Mouse (Mus musculus) stomach, embryonic 16.5 days (tissue): ENCODE measurements around the gene Gm13694. TPM values are rescaled to one million over a fixed set of nuclear protein-coding genes. Genes with fewer than 3 reads are reported as not detected.
A peak's percentile ranks its signal among the peaks of the same experiment; 100 is the strongest.
"Not testable (repeated sequence)": the region's sequence is repeated elsewhere in the genome, so short reads cannot be mapped to it uniquely, and the experiment has no call there.

Experiments used
- ATAC-seq: fragments of 200-750 bp; cut with Nextera tagmentation; 2 replicates; pipeline ENCODE4 v1.8.0; 2017; ENCODE audit warnings: moderate number of reproducible peaks, moderate TSS enrichment; ENCODE audit not compliant: insufficient read depth, low FRiP score
- H3K27ac ChIP-seq: fragments of 300-500 bp; sonication (generic); 2 replicates; pipeline ENCODE4 v1.5.1; 2014; ENCODE audit warnings: low read length
- H3K27me3 ChIP-seq: fragments of 300-500 bp; sonication (generic); 2 replicates; pipeline ENCODE4 v1.6.1; 2014; ENCODE audit warnings: low read length, control low read depth, mixed read lengths; ENCODE audit not compliant: control insufficient read depth, insufficient read depth
- H3K36me3 ChIP-seq: fragments of 300-500 bp; sonication (generic); 2 replicates; pipeline ENCODE4 v1.6.1; 2014; ENCODE audit warnings: low read length; ENCODE audit not compliant: control insufficient read depth, insufficient read depth
- H3K4me1 ChIP-seq: fragments of 300-500 bp; sonication (generic); 2 replicates; pipeline ENCODE4 v1.6.1; 2014; ENCODE audit warnings: low read length, control low read depth, mixed read lengths; ENCODE audit not compliant: control insufficient read depth, insufficient read depth
- H3K4me2 ChIP-seq: fragments of 300-500 bp; sonication (generic); 2 replicates; pipeline ENCODE4 v1.6.1; 2014; ENCODE audit warnings: low read depth, low read length, mixed read lengths
- H3K4me3 ChIP-seq: fragments of 300-500 bp; sonication (generic); replicated peaks from 2 replicates; pipeline ENCODE4 v1.5.1; 2014; ENCODE audit warnings: mild to moderate bottlenecking, low read length
- H3K9ac ChIP-seq: fragments of 300-500 bp; sonication (generic); 2 replicates; pipeline ENCODE4 v1.6.1; 2014; ENCODE audit warnings: low read length
- H3K9me3 ChIP-seq: fragments of 300-500 bp; sonication (generic); replicated peaks from 2 replicates; pipeline ENCODE4 v1.6.1; 2016; ENCODE audit warnings: low read length, control low read depth; ENCODE audit not compliant: control insufficient read depth
- WGBS: fragments of 180-500 bp; shearing (Covaris S2); extraction: QIAGEN DNeasy Blood & Tissue Kit; methylation state at CpG from one replicate; pipeline ENCODE4 v1.1.7; 2014; 5-methylcytosine and 5-hydroxymethylcytosine counted together
- polyA plus RNA-seq: library from polyadenylated mRNA; unstranded; fragments of >200 nt; fragmentation: Nextera tagmentation; extraction: Ambion mirVana; gene quantifications from 2 replicates; pipeline ENCODE4 v1.2.1, GENCODE M21; 2015

The Gm13694 gene
- not detected in 2 replicates for polyA plus RNA-seq

GRCm38 (mm10) chr2:83978633-83979032, at the start of gene Gm13694:
Gm13694 (plus strand) TSS chr2:83978933.
- WGBS = no CpG with 5 or more reads among the region's 6 CpGs
- H3K9me3 ChIP-seq, H3K9ac ChIP-seq, ATAC-seq, H3K4me1 ChIP-seq, H3K4me2 ChIP-seq, H3K4me3 ChIP-seq, H3K27me3 ChIP-seq, H3K36me3 ChIP-seq, H3K27ac ChIP-seq: not testable (repeated sequence)

DNA sequence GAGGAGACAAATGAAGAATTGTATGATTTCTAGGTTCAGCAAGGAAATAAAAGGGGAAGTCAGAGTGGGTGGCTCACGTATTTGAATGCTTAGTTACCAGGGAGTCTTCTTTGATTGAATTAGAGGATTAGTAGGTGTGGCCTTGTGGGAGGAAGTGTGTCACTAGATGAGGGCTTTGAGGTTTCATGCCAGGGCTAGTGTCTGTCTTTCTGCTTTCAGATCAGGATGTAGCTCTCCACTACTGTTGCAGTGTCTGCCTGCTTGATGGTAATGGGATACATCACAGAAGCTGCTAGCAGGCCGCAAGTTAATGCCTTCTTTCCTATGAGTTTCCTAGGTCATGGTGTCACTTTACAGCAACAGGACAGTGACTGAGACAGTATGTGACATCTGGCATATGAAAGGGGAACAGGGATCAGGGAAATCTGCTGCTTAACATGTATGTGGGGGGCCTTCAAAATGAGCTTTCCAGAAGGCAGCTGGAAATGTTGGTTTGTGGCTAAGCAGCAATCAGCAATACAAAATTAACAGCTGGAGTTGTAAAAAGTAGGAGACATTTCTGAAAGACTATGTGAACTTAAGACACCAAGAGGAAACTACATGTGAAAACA, 49.1 kb upstream of the Gm13694 start:
- Histone ChIP-seq H3K4me1 (no peaks in the 10 kb centered on the region), H3K9ac (no peak overlapping the region), H3K36me3 (no peaks in the 10 kb centered on the region), H3K27ac (no peak overlapping the region), H3K9me3 (no peaks in the 10 kb centered on the region), H3K27me3 (no peaks in the 10 kb centered on the region), H3K4me3 (no peak overlapping the region), H3K4me2 (no peak overlapping the region)
- no peak for ATAC-seq
- WGBS = 55% methylated on average over 2 of the region's 2 CpGs

GRCm38 (mm10) chr2:83940931-83941361, 37.8 kb upstream of the Gm13694 start, which contains the start of gene Zswim2:
Zswim2 (minus strand) TSS chr2:83941228.
- no peaks in the 10 kb centered on the region for H3K4me1 ChIP-seq
- no peaks in the 10 kb centered on the region for H3K27me3 ChIP-seq
- no peak within 1 kb of the TSS for H3K9ac ChIP-seq
- peak within 1 kb of the TSS; percentile 40 for H3K4me2 ChIP-seq
- H3K27ac ChIP-seq = no peak within 1 kb of the TSS
- ATAC-seq = peak; percentile 64
- 2% methylated on average over 20 of the region's 20 CpGs for WGBS
- H3K36me3 ChIP-seq = no peaks in the 10 kb centered on the region
- peak within 1 kb of the TSS; percentile 25 for H3K4me3 ChIP-seq
- no peaks in the 10 kb centered on the region for H3K9me3 ChIP-seq

GRCm38 (mm10) chr2:83941378-83941777, 37.4 kb upstream of the Gm13694 start:
- H3K27me3 ChIP-seq = no peaks in the 10 kb centered on the region
- 28% methylated on average over 3 of the region's 3 CpGs for whole genome bisulfite sequencing
- no peaks in the 10 kb centered on the region for H3K4me1 ChIP-seq
- H3K9ac ChIP-seq = no peak overlapping the region
- no peaks in the 10 kb centered on the region for H3K36me3 ChIP-seq
- ATAC-seq = no peak
- H3K27ac ChIP-seq = no peak overlapping the region
- peak overlapping the region; percentile 25 for H3K4me3 ChIP-seq
- peak overlapping the region; percentile 40 for H3K4me2 ChIP-seq
- H3K9me3 ChIP-seq = no peaks in the 10 kb centered on the region

GRCm38 (mm10) chr2:83941792-83942191, 36.9 kb upstream of the Gm13694 start:
- H3K4me1 ChIP-seq = no peaks in the 10 kb centered on the region
- no peaks in the 10 kb centered on the region for H3K9me3 ChIP-seq
- no peaks in the 10 kb centered on the region for H3K27me3 ChIP-seq
- no peak overlapping the region for H3K4me2 ChIP-seq
- 55% methylated on average over 4 of the region's 4 CpGs for WGBS
- no peak for ATAC-seq
- no peak overlapping the region for H3K4me3 ChIP-seq
- H3K36me3 ChIP-seq = no peaks in the 10 kb centered on the region
- H3K27ac ChIP-seq = no peak overlapping the region
- H3K9ac ChIP-seq = no peak overlapping the region

- not testable (repeated sequence) for H3K27me3 ChIP-seq, H3K27ac ChIP-seq
Measured at GRCm38 (mm10) chr2:83955393-83955792, 23.3 kb upstream of the Gm13694 start, which contains the start of gene Gm13698. Gm13698 (plus strand) TSS chr2:83955693.

GRCm38 (mm10) chr2:83961203-83961602, 17.5 kb upstream of the Gm13694 start, which contains the start of gene Gm13693:
Gm13693 (plus strand) TSS chr2:83961503.
- H3K9me3 ChIP-seq, H3K9ac ChIP-seq, ATAC-seq, H3K27ac ChIP-seq, H3K4me2 ChIP-seq, H3K4me1 ChIP-seq, H3K27me3 ChIP-seq, H3K36me3 ChIP-seq, H3K4me3 ChIP-seq: not testable (repeated sequence)
- no CpG with 5 or more reads among the region's 6 CpGs for WGBS

More at GRCm38 (mm10) chr2:83955393-83955792, 23.3 kb upstream of the Gm13694 start, which contains the start of gene Gm13698:
- not testable (repeated sequence) for H3K4me3 ChIP-seq, H3K4me2 ChIP-seq, H3K4me1 ChIP-seq, H3K9ac ChIP-seq, ATAC-seq, H3K36me3 ChIP-seq, H3K9me3 ChIP-seq
- no CpG with 5 or more reads among the region's 6 CpGs for WGBS

GRCm38 (mm10) chr2:83967013-83967412, 11.7 kb upstream of the Gm13694 start, which contains the start of gene Gm13695:
Gm13695 (plus strand) TSS chr2:83967313.
- H3K36me3 ChIP-seq, H3K4me3 ChIP-seq, H3K27me3 ChIP-seq, H3K4me1 ChIP-seq, H3K4me2 ChIP-seq, H3K9me3 ChIP-seq, ATAC-seq, H3K9ac ChIP-seq, H3K27ac ChIP-seq: not testable (repeated sequence)
- no CpG with 5 or more reads among the region's 6 CpGs for WGBS

DNA sequence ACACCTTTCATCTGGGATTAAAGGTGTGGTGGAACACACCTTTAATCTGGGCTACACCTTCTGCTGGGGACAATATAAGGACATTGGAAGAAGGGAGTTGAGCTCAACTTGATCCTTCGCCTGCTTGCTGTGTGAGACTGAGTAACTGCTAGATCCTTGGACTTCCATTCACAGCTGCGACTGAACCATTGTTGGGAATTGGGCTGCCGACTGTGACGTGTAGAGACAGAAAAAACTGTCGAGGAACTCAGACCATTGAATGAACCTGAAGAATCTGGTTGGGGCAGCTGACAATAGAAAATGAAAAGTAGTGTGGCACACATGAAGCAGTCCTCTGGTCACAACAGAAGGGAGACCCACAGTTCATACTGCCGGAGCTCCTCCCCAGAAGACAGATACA, 5.9 kb upstream of the Gm13694 start, which contains the start of gene Gm13696:
Gene Gm13696, plus strand, starts transcription at position 301 of the 400 bp plus-strand sequence.
- not testable (repeated sequence) for H3K9me3 ChIP-seq, H3K9ac ChIP-seq, H3K36me3 ChIP-seq, H3K27ac ChIP-seq, ATAC-seq, H3K4me2 ChIP-seq, H3K4me3 ChIP-seq, H3K4me1 ChIP-seq, H3K27me3 ChIP-seq
- WGBS = no CpG with 5 or more reads among the region's 6 CpGs
